Mouse (Mus musculus): ENCODE data around the gene Dtnb. TPM values are rescaled to one million over a fixed set of nuclear protein-coding genes. Genes with fewer than 3 reads are reported as not detected.
A peak's percentile ranks its signal among the peaks of the same experiment; 100 is the strongest.

The Dtnb gene
- polyA plus RNA-seq, 1 experiment from 2014 or later, result 12.6 TPM

DNA sequence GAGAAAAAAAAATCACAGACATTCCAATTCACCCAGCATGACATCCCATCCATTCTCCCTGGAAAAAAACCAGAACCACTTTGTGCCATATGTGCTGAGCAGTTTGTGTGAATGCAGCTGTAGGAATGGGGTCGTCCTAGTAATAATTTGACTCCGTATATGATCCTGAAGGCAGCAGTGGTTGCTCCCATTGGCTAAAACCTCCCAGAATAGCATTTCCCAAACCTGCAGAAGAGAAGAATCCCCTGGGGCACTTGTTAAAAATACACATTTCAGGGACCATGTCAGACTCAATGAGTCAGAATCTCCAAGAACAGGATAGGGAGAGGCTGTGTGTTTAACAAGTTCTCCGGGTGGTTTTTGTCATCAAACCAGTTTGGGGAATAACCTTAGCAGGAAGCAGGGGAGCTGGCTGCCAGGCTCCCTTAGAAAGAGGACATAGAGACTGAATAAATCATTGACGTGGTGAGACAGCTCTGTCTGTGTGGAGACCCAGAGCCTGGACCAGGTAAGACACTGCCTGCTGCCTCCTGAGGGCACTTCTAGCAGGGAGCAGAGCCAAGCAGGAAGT lies 147.1 kb downstream of the Dtnb start:
- TF ChIP-seq CTCF (IDR thresholded peaks at IDR 0.05; ENCODE audit: low read depth), result no peak
- peak; percentile 72 for TF ChIP-seq EP300 (optimal IDR thresholded peaks at IDR 0.05)
- H3K27ac ChIP-seq (replicated peaks), result peak overlapping the region; percentile 83
- ATAC-seq (ENCODE audit: low FRiP score, low TSS enrichment) (peak; percentile 88), DNase-seq (ENCODE audit: low spot score) (peak; percentile 35)
- H3K36me3 ChIP-seq (ENCODE audit: control insufficient read depth, insufficient read depth, low read length), result no peaks in the 10 kb centered on the region
- H3K9me3 ChIP-seq (ENCODE audit: control insufficient read depth, low read length), result no peaks in the 10 kb centered on the region
- no peak overlapping the region for H3K4me2 ChIP-seq (replicated peaks; ENCODE audit: low read depth)
- no peaks in the 10 kb centered on the region for H3K27me3 ChIP-seq (ENCODE audit: control insufficient read depth, insufficient read depth, low read length)
- no peaks in the 10 kb centered on the region for H3K4me1 ChIP-seq (replicated peaks; ENCODE audit: control insufficient read depth, insufficient read depth)
- H3K9ac ChIP-seq (ENCODE audit: low read length), result no peak overlapping the region
- H3K4me3 ChIP-seq (ENCODE audit: low read depth, low read length), result no peak overlapping the region
- WGBS, result 16% methylated on average over 4 of the region's 4 CpGs

DNA sequence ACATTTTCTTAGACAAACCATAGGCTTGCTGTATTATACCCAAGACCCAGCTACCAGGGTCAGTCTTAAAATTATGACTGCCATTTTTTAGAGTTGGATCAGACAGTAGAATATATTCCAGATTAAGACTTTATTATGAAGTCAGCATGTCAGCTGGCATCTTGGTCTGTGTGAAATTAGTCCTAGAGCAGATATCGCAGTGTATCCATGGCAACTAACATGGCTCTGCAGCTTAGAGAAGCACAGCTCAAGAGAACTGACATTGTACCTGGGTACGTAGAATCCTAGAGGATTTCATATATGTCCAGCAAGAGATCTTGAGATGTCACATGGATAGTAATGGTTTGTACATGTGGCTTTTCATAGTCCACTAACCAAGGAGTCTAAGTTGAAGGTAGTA lies 148.3 kb downstream of the Dtnb start:
- Histone ChIP-seq H3K4me1 (replicated peaks; ENCODE audit: control insufficient read depth, insufficient read depth) (no peaks in the 10 kb centered on the region), H3K27me3 (ENCODE audit: control insufficient read depth, insufficient read depth, low read length) (no peaks in the 10 kb centered on the region), H3K4me2 (replicated peaks; ENCODE audit: low read depth) (no peak overlapping the region), H3K9ac (ENCODE audit: low read length) (no peak overlapping the region), H3K9me3 (ENCODE audit: control insufficient read depth, low read length) (no peaks in the 10 kb centered on the region), H3K36me3 (ENCODE audit: control insufficient read depth, insufficient read depth, low read length) (no peaks in the 10 kb centered on the region), H3K27ac (replicated peaks) (no peak overlapping the region), H3K4me3 (ENCODE audit: low read depth, low read length) (no peak overlapping the region)
- no peak for TF ChIP-seq CTCF (IDR thresholded peaks at IDR 0.05; ENCODE audit: low read depth)
- no peak for TF ChIP-seq EP300 (optimal IDR thresholded peaks at IDR 0.05)
- no peak for DNase-seq (ENCODE audit: low spot score)
- 96% methylated on average over 2 of the region's 2 CpGs for WGBS
- no peak for ATAC-seq (ENCODE audit: low FRiP score, low TSS enrichment)

DNA sequence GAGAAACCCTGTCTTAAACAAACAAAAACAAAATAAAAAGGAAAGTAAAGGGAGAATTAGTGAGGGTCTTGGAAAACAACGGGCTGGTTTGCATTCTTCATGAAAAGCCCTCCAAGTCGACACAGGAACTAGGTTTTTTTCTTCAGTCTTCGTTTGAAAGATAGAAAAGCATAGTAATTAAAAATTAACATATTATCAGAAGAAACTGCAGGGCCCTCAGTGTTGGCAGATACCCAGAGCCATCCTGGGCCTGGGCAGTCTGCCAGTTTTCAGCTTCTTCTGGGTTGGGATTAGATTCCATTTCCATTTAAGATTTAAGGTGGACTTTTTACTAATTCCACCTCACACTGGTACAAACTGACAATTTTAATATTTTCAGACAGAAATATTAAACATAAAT lies 151.6 kb downstream of the Dtnb start:
- no peak overlapping the region for H3K9ac ChIP-seq (ENCODE audit: low read length)
- H3K4me3 ChIP-seq (ENCODE audit: low read depth, low read length), result no peak overlapping the region
- H3K9me3 ChIP-seq (ENCODE audit: control insufficient read depth, low read length), result no peaks in the 10 kb centered on the region
- no peaks in the 10 kb centered on the region for H3K27me3 ChIP-seq (ENCODE audit: control insufficient read depth, insufficient read depth, low read length)
- no peaks in the 10 kb centered on the region for H3K4me1 ChIP-seq (replicated peaks; ENCODE audit: control insufficient read depth, insufficient read depth)
- H3K4me2 ChIP-seq (replicated peaks; ENCODE audit: low read depth), result no peak overlapping the region
- no peak for TF ChIP-seq CTCF (IDR thresholded peaks at IDR 0.05; ENCODE audit: low read depth)
- TF ChIP-seq EP300 (optimal IDR thresholded peaks at IDR 0.05), result no peak
- DNase-seq (ENCODE audit: low spot score) (no peak), ATAC-seq (ENCODE audit: low FRiP score, low TSS enrichment) (no peak)
- H3K36me3 ChIP-seq (ENCODE audit: control insufficient read depth, insufficient read depth, low read length), result no peaks in the 10 kb centered on the region
- 34% methylated on average over 3 of the region's 3 CpGs for WGBS
- no peak overlapping the region for H3K27ac ChIP-seq (replicated peaks)

GRCm38 (mm10) chr12:3724822-3725370 lies 152.7 kb downstream of the Dtnb start:
- 33% methylated on average over 5 of the region's 5 CpGs for WGBS
- Histone ChIP-seq H3K9me3 (ENCODE audit: control insufficient read depth, low read length) (no peaks in the 10 kb centered on the region), H3K4me2 (replicated peaks; ENCODE audit: low read depth) (no peak overlapping the region), H3K27me3 (ENCODE audit: control insufficient read depth, insufficient read depth, low read length) (no peaks in the 10 kb centered on the region), H3K4me3 (ENCODE audit: low read depth, low read length) (no peak overlapping the region), H3K36me3 (ENCODE audit: control insufficient read depth, insufficient read depth, low read length) (no peaks in the 10 kb centered on the region), H3K9ac (ENCODE audit: low read length) (no peak overlapping the region), H3K4me1 (replicated peaks; ENCODE audit: control insufficient read depth, insufficient read depth) (no peaks in the 10 kb centered on the region), H3K27ac (replicated peaks) (no peak overlapping the region)
- no peak for DNase-seq (ENCODE audit: low spot score)
- TF ChIP-seq CTCF (IDR thresholded peaks at IDR 0.05; ENCODE audit: low read depth) (no peak), EP300 (optimal IDR thresholded peaks at IDR 0.05) (no peak)
- ATAC-seq (ENCODE audit: low FRiP score, low TSS enrichment), result peak; percentile 47; the same call in 1 of the 2 replicates

- Histone ChIP-seq H3K4me3 (ENCODE audit: low read depth, low read length) (no peak overlapping the region), H3K4me1 (replicated peaks; ENCODE audit: control insufficient read depth, insufficient read depth) (no peaks in the 10 kb centered on the region), H3K9ac (ENCODE audit: low read length) (no peak overlapping the region), H3K27me3 (ENCODE audit: control insufficient read depth, insufficient read depth, low read length) (no peaks in the 10 kb centered on the region), H3K27ac (replicated peaks) (no peak overlapping the region), H3K9me3 (ENCODE audit: control insufficient read depth, low read length) (no peaks in the 10 kb centered on the region), H3K4me2 (replicated peaks; ENCODE audit: low read depth) (no peak overlapping the region), H3K36me3 (ENCODE audit: control insufficient read depth, insufficient read depth, low read length) (no peaks in the 10 kb centered on the region)
- no peak for ATAC-seq (ENCODE audit: low FRiP score, low TSS enrichment)
- WGBS, result 84% methylated on average over 6 of the region's 6 CpGs
- no peak for DNase-seq (ENCODE audit: low spot score)
- TF ChIP-seq EP300 (optimal IDR thresholded peaks at IDR 0.05) (no peak), CTCF (IDR thresholded peaks at IDR 0.05; ENCODE audit: low read depth) (no peak)
Measured at GRCm38 (mm10) chr12:3729521-3730075, 157.4 kb downstream of the Dtnb start.

- no peak overlapping the region for H3K4me2 ChIP-seq (replicated peaks; ENCODE audit: low read depth)
- 65% methylated on average over 11 of the region's 11 CpGs for WGBS
- no peak overlapping the region for H3K4me3 ChIP-seq (ENCODE audit: low read depth, low read length)
- DNase-seq (ENCODE audit: low spot score) (no peak), ATAC-seq (ENCODE audit: low FRiP score, low TSS enrichment) (no peak)
- no peaks in the 10 kb centered on the region for H3K9me3 ChIP-seq (ENCODE audit: control insufficient read depth, low read length)
- H3K27me3 ChIP-seq (ENCODE audit: control insufficient read depth, insufficient read depth, low read length), result no peaks in the 10 kb centered on the region
- no peaks in the 10 kb centered on the region for H3K36me3 ChIP-seq (ENCODE audit: control insufficient read depth, insufficient read depth, low read length)
- H3K9ac ChIP-seq (ENCODE audit: low read length), result no peak overlapping the region; the same call in 1 of the 2 replicates
- H3K4me1 ChIP-seq (replicated peaks; ENCODE audit: control insufficient read depth, insufficient read depth), result no peaks in the 10 kb centered on the region
- no peak overlapping the region for H3K27ac ChIP-seq (replicated peaks)
- TF ChIP-seq CTCF (IDR thresholded peaks at IDR 0.05; ENCODE audit: low read depth) (no peak), EP300 (optimal IDR thresholded peaks at IDR 0.05) (no peak)
Measured at GRCm38 (mm10) chr12:3732623-3733265, 160.6 kb downstream of the Dtnb start.

Measured in stomach, postnatal 0 days (tissue).